Mouse (Mus musculus) kidney, embryonic 16.5 days (tissue): ENCODE measurements around the gene Psme3. TPM values are rescaled to one million over a fixed set of nuclear protein-coding genes. Genes with fewer than 3 reads are reported as not detected.
"Not testable (repeated sequence)": the region's sequence is repeated elsewhere in the genome, so short reads cannot be mapped to it uniquely, and the experiment has no call there.

Experiments
- ATAC-seq: fragments of 200-750 bp; cut with Nextera tagmentation; 2 replicates; pipeline ENCODE4 v1.8.0; 2017; ENCODE audit warnings: moderate TSS enrichment; ENCODE audit not compliant: low FRiP score, low TSS enrichment
- H3K27ac ChIP-seq: fragments of 300-500 bp; sonication (generic); 2 replicates; pipeline ENCODE4 v1.5.1; 2014; ENCODE audit warnings: low read length
- H3K27me3 ChIP-seq: fragments of 300-500 bp; sonication (generic); 2 replicates; pipeline ENCODE4 v1.6.1; 2014; ENCODE audit warnings: low read length, control low read depth, mixed read lengths; ENCODE audit not compliant: insufficient read depth
- H3K36me3 ChIP-seq: fragments of 300-500 bp; sonication (generic); 2 replicates; pipeline ENCODE4 v1.6.1; 2014; ENCODE audit warnings: low read length, control low read depth, mixed read lengths; ENCODE audit not compliant: insufficient read depth
- H3K4me1 ChIP-seq: fragments of 300-500 bp; sonication (generic); 2 replicates; pipeline ENCODE4 v1.6.1; 2014; ENCODE audit warnings: low read length, control low read depth, mixed read lengths; ENCODE audit not compliant: insufficient read depth
- H3K4me2 ChIP-seq: fragments of 300-500 bp; sonication (generic); replicated peaks from 2 replicates; pipeline ENCODE4 v1.6.1; 2014; ENCODE audit warnings: low read depth, low read length
- H3K4me3 ChIP-seq: fragments of 300-500 bp; sonication (generic); 2 replicates; pipeline ENCODE4 v1.5.1; 2014; ENCODE audit warnings: mild to moderate bottlenecking, low read length
- H3K9ac ChIP-seq: fragments of 300-500 bp; sonication (generic); replicated peaks from 2 replicates; pipeline ENCODE4 v1.6.1; 2014; ENCODE audit warnings: low read length
- H3K9me3 ChIP-seq: fragments of 300-500 bp; sonication (generic); 2 replicates; pipeline ENCODE4 v1.6.1; 2016; ENCODE audit warnings: low read length, control low read depth
- WGBS: fragments of 180-500 bp; shearing (Covaris S2); extraction: QIAGEN DNeasy Blood & Tissue Kit; methylation state at CpG from one replicate; pipeline ENCODE4 v1.1.7; 2014; 5-methylcytosine and 5-hydroxymethylcytosine counted together
- polyA plus RNA-seq: library from polyadenylated mRNA; unstranded; fragments of >200 nt; fragmentation: Nextera tagmentation; extraction: Ambion mirVana; gene quantifications from 2 replicates; pipeline ENCODE4 v1.2.1, GENCODE M21; 2015

Gene Psme3
- polyA plus RNA-seq, 1 experiment from 2014 or later = 142 TPM

DNA sequence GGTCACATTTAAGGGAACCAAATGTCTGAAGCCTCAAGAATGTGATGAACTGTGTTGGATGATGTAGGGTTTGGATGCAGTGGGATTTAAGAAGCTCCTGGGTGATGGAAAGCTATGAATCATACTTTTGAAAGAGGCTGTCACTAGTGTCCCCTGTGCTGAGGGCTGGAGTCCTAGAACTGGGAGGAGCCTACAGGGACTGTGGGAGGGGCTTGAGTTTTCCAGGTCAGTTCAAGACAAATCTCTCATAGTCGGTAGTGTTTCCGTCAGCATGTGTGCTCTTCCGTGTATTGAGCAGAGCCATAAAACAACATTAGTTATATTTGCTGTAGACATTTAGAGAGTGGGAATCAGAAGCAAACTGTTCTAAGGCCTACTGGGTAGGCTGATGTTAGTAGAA, 11.3 kb downstream of the Psme3 start:
- Histone ChIP-seq H3K9me3 (no peaks in the 10 kb centered on the region), H3K27ac (no peak overlapping the region), H3K4me1 (no peaks in the 10 kb centered on the region), H3K27me3 (no peaks in the 10 kb centered on the region), H3K36me3 (peaks cover 18% of the 10 kb centered on the region), H3K9ac (no peak overlapping the region), H3K4me2 (no peak overlapping the region), H3K4me3 (no peak overlapping the region)
- ATAC-seq = no peak
- WGBS = 33% methylated on average over 3 of the region's 3 CpGs

DNA sequence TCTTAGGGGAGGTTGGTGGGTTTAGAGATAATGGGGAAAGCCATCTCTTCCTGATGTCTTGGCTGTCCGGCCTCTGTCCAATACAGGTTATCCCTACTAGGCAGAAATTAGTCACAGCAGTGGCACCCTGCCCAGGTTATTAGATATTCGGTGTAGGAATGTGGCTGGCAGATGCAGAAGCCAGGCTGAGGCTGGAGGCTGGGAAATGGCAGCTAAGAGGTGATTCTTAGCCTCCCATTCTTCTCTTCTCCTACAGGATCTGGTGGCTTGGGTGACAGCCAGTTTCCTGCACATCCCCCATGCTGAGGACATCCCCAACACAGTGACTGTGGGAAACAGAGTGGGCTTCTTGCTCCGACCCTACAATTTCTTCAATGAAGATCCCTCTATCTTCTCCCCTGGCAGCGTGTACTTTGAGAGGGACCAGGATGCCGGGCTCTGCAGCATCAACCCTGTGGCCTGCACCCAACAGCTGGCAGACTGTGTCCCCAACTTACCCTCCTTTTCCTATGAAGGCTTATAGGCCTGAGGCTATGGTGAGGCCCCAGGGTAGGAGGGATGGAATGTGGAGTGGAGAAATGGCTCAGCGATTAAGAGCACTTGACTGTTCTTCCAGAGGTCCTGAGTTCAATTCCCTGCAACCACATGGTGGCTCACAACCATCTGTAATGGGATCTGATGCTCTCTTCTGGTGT, 13.1 kb downstream of the Psme3 start:
- Histone ChIP-seq H3K27me3 (no peaks in the 10 kb centered on the region), H3K4me2 (no peak overlapping the region), H3K9me3 (no peaks in the 10 kb centered on the region), H3K4me3 (no peak overlapping the region), H3K27ac (no peak overlapping the region), H3K36me3 (peaks cover 8% of the 10 kb centered on the region), H3K4me1 (no peaks in the 10 kb centered on the region), H3K9ac (no peak overlapping the region)
- WGBS = 87% methylated on average over 6 of the region's 6 CpGs
- no peak for ATAC-seq

DNA sequence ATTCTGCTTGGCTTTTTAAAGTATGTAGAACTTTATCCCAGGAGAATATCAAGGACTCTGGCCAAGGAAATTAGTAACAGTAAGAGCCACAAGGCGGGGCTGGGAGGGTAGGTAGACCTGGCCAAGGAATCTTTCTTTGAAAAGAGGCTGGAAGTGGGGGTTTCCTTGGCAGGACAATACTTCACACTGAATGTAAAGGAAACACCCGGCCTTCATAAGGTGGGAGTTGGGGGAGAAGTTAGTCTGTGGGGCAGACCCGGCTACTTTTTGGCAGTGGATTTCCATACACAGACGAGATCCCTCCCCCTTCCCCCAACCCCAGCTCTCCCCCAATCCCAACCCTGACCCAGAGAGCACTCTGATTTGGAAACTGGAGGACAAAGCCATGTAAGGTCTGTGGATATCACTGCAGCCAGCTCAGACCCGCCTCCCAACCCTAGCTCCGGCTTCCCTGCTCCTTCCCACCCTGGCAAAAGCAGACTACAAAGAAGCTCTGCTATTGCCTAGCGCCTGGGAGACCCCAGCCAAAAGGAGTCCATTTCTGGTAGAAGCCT, 14.4 kb downstream of the Psme3 start, which contains the start of gene Aoc3:
Aoc3 (plus strand) TSS at position 235 of the 554 bp plus-strand sequence.
- Histone ChIP-seq H3K27ac (peak within 1 kb of the TSS; percentile 8; the same call in 1 of the 2 replicates), H3K4me1 (peaks cover 4% of the 10 kb centered on the region; the same call in 1 of the 2 replicates), H3K4me2 (0 out of 2 replicates have a peak within 1 kb of the TSS, but pooled peaks have one; percentile 1), H3K36me3 (peaks cover 3% of the 10 kb centered on the region), H3K27me3 (no peaks in the 10 kb centered on the region), H3K4me3 (no peak within 1 kb of the TSS), H3K9me3 (no peaks in the 10 kb centered on the region), H3K9ac (no peak within 1 kb of the TSS)
- 66% methylated on average over 7 of the region's 7 CpGs for WGBS
- ATAC-seq = no peak

DNA sequence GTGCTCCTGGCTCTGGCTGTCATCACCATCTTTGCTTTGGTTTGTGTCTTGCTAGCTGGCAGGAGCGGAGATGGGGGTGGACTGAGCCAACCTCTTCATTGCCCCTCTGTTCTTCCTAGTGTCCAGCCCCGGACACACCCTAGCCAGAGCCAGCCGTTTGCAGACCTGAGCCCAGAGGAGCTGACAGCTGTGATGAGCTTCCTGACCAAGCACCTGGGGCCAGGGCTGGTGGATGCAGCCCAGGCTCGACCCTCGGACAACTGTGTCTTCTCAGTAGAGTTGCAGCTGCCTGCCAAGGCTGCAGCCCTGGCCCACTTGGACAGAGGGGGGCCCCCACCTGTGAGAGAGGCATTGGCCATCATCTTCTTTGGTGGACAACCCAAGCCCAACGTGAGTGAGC, 14.9 kb downstream of the Psme3 start:
- not testable (repeated sequence) for ATAC-seq, H3K9ac ChIP-seq, H3K27ac ChIP-seq, H3K4me1 ChIP-seq, H3K4me2 ChIP-seq, H3K9me3 ChIP-seq, H3K4me3 ChIP-seq, H3K27me3 ChIP-seq, H3K36me3 ChIP-seq
- WGBS = 80% methylated on average over 6 of the region's 6 CpGs

DNA sequence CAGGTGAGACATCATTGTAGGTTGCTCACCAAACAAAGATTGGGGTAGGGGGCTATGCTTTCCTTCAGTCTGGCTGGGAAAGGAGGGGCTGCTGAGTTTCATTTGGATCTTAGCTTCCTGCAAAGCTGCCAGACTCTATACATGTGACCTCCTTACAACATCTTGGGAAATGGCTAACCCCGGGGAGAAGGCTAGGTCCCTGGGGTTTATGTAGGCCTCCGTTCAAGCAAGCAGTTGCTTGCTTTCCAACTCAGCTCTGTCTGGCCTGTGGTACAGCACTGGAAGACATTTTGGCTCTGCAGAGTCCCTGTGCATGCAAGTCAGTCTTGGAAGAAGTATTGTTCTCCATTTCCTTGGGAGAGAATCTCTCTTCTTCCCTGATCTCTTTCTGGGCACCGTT, 16.5 kb downstream of the Psme3 start:
- no peaks in the 10 kb centered on the region for H3K36me3 ChIP-seq
- peaks cover 7% of the 10 kb centered on the region for H3K4me1 ChIP-seq
- H3K27me3 ChIP-seq = no peaks in the 10 kb centered on the region
- H3K4me2 ChIP-seq = no peak overlapping the region
- no peak for ATAC-seq
- H3K4me3 ChIP-seq = no peak overlapping the region
- H3K27ac ChIP-seq = no peak overlapping the region
- WGBS = 68% methylated on average over 3 of the region's 3 CpGs
- no peaks in the 10 kb centered on the region for H3K9me3 ChIP-seq
- no peak overlapping the region for H3K9ac ChIP-seq

DNA sequence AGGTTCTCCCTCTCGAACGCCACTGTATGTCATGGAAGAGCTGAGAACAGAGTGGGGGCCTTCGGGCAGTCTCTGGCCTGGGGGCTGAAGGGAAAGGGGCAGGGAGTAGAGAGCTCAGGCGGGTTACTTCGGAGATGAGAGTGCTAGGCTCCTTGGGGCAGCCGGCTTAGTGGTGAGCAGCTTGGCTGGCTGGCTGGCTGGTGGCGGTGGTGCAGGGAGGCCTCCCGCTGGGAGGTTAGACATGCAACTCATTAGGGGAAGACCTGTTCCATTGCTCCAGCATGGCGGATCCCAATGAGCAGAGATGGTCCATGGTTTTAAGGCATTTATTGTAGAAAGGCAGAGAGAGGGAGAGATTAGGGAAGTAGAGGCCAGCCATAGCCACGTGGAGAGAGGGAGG, 18.0 kb downstream of the Psme3 start:
- H3K4me2 ChIP-seq = no peak overlapping the region

DNA sequence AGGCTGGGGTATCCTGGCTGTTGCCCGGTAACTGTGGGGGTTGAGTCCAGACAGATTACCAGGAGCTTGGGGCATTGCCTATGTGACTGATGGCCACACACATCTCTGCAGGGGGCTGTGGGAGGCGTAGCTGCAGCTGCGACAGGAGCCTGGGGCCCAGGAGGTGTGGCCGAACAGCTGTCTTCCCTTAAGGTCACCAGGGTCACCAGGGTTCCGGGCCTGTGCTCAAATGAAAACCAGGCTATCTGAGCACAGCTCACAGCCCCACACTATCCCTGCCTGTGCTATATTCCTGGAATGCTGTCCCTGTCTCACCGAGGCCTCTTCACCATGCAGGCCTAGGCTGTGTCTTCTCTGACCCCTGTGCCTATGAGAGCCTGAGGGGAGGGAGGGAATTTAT, 18.5 kb downstream of the Psme3 start:
- no peak for ATAC-seq
- Histone ChIP-seq H3K27me3 (no peaks in the 10 kb centered on the region), H3K36me3 (no peaks in the 10 kb centered on the region), H3K4me1 (peaks cover 17% of the 10 kb centered on the region), H3K4me2 (no peak overlapping the region), H3K9me3 (no peaks in the 10 kb centered on the region), H3K27ac (no peak overlapping the region), H3K4me3 (no peak overlapping the region), H3K9ac (no peak overlapping the region)
- WGBS = 17% methylated on average over 6 of the region's 6 CpGs

More for the DNA sequence above, 18.0 kb downstream of the Psme3 start:
- H3K4me1 ChIP-seq = peaks cover 17% of the 10 kb centered on the region
- H3K36me3 ChIP-seq = no peaks in the 10 kb centered on the region
- no peak overlapping the region for H3K4me3 ChIP-seq
- 49% methylated on average over 10 of the region's 10 CpGs for WGBS
- no peaks in the 10 kb centered on the region for H3K9me3 ChIP-seq
- H3K27ac ChIP-seq = no peak overlapping the region
- ATAC-seq = no peak
- H3K27me3 ChIP-seq = no peaks in the 10 kb centered on the region
- H3K9ac ChIP-seq = no peak overlapping the region

DNA sequence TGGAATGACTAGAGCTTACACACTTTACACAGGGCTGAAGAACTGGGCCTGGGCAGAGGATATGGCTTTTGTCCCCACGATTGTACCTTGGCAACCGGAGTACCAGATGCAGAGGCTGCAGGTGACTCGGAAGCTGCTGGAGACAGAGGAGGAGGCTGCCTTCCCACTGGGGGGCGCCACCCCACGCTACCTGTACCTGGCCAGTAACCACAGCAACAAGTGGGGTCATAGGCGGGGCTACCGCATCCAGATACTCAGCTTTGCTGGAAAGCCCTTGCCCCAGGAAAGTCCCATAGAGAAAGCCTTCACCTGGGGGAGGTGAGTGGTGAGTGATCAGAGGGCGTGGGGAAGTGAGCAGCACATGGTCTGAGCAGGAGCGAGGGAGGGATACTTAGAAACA, 19.7 kb downstream of the Psme3 start:
- no peak for ATAC-seq
- 85% methylated on average over 9 of the region's 9 CpGs for WGBS
- H3K36me3 ChIP-seq = no peaks in the 10 kb centered on the region

DNA sequence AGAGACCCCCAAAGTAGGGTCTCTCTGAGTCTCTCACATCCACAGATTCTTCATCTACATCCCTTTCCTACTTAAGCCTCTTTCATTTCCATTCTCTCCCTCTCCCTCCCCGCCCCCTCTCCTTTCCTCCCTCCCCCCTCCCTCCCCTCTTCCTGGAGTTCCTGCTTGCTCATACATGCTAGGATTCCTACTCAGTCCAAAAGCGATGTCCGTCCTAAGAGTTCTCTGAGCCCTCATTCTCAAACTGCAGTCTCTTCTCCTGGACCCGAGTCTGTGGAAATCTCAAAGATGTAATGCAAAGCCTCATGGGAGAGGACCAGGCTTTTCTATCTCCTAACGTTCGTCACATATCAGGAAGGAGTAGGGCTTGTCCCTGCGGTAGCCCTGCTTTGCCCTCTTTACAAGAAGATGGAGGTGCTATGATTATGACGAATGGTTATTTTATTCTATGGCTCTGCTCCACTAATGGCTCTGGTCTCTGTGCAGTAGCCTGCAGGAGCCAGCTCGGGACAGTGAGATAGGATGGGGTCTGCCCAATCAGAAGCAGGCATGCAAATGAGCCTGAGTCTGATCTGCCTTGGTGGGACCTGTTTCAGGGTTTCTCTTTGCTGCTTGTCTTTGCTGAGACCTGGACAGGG, 22.2 kb downstream of the Psme3 start:
- Histone ChIP-seq H3K27ac (peak overlapping the region; percentile 71), H3K36me3 (no peaks in the 10 kb centered on the region), H3K4me2 (peak overlapping the region; percentile 62), H3K9me3 (no peaks in the 10 kb centered on the region), H3K9ac (peak overlapping the region; percentile 49; the same call in 1 of the 2 replicates), H3K4me3 (peak overlapping the region; percentile 38), H3K27me3 (no peaks in the 10 kb centered on the region), H3K4me1 (peaks cover 17% of the 10 kb centered on the region)
- peak; percentile 94 for ATAC-seq
- WGBS = 0% methylated on average over 9 of the region's 9 CpGs

More for the DNA sequence above, 19.7 kb downstream of the Psme3 start:
- no peak overlapping the region for H3K9ac ChIP-seq
- H3K9me3 ChIP-seq = no peaks in the 10 kb centered on the region
- H3K4me2 ChIP-seq = no peak overlapping the region
- peaks cover 17% of the 10 kb centered on the region for H3K4me1 ChIP-seq
- no peak overlapping the region for H3K4me3 ChIP-seq
- no peaks in the 10 kb centered on the region for H3K27me3 ChIP-seq
- H3K27ac ChIP-seq = no peak overlapping the region
